Mouse (Mus musculus) G1E (cell line): ENCODE data around the gene Rnf26.

Source experiments
- CTCF ChIP-seq: IDR thresholded peaks from 2 replicates; pipeline ENCODE4 v1.5.1; 2012; ENCODE audit warnings: low read depth, low read length, inconsistent platforms, mixed read lengths
- GATA1 ChIP-seq: IDR thresholded peaks from 2 replicates; pipeline ENCODE4 v1.6.1; 2012; ENCODE audit warnings: borderline replicate concordance, low read length, inconsistent platforms, mixed read lengths
- GATA2 ChIP-seq: IDR thresholded peaks from 2 replicates; pipeline ENCODE4 v1.6.1; 2012; ENCODE audit warnings: low read depth, low read length, inconsistent platforms, borderline replicate concordance

- TF ChIP-seq CTCF (no peak), GATA2 (no peak), GATA1 (no peak)
These were observed 17.9 kb upstream of the Rnf26 start for GRCm38 (mm10) chr9:44131276-44131590.
